Mouse (Mus musculus): ENCODE data around the gene R3hdm1.

DNA sequence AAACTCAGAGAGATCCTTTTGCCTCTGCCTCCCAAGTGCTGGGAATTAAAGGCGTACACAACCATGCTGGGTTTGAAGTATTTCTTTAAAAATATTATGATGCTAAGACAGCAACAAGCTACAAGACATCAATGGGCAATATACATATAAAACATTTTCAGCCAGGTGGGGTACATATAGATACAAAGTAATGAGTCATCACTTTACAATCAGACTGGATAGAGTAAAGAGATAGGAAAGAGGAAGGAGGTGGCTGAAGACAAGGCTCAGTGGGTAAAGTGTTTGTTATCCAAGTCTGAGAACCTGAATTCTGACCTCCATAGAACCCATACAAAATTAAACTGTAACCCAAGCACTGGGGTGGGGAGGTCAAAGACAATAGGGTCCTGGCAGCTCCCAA lies 4.8 kb upstream of the R3hdm1 start:
- TF ChIP-seq GATA1 (IDR thresholded peaks at IDR 0.05; ENCODE audit: borderline replicate concordance, low read length) (no peak), FLI1 (IDR thresholded peaks at IDR 0.05; ENCODE audit: low read length) (no peak)

All from megakaryocyte, embryonic 14.5 days (primary cell).